Mouse (Mus musculus) kidney, embryonic 15.5 days (tissue): Measurements from ENCODE around the gene Rgs6. TPM values are rescaled to one million over a fixed set of nuclear protein-coding genes. Genes with fewer than 3 reads are reported as not detected.

Experiments
- ATAC-seq: fragments of 200-750 bp; cut with Nextera tagmentation; replicated peaks from 2 replicates; pipeline ENCODE4 v1.8.0; 2017; ENCODE audit warnings: moderate TSS enrichment; ENCODE audit not compliant: low FRiP score
- H3K27ac ChIP-seq: fragments of 300-500 bp; sonication (generic); 2 replicates; pipeline ENCODE4 v1.5.1; 2015; ENCODE audit warnings: mild to moderate bottlenecking, inconsistent platforms
- H3K27me3 ChIP-seq: fragments of 300-500 bp; sonication (generic); 2 replicates; pipeline ENCODE4 v1.6.1; 2015; ENCODE audit warnings: inconsistent platforms
- H3K36me3 ChIP-seq: fragments of 300-500 bp; sonication (generic); 2 replicates; pipeline ENCODE4 v1.6.1; 2015; ENCODE audit warnings: inconsistent platforms
- H3K4me1 ChIP-seq: fragments of 300-500 bp; sonication (generic); 2 replicates; pipeline ENCODE4 v1.6.1; 2015; ENCODE audit warnings: inconsistent platforms
- H3K4me2 ChIP-seq: fragments of 300-500 bp; sonication (generic); 2 replicates; pipeline ENCODE4 v1.6.1; 2015; ENCODE audit warnings: moderate library complexity, mild to moderate bottlenecking, inconsistent platforms
- H3K4me3 ChIP-seq: fragments of 300-500 bp; sonication (generic); replicated peaks from 2 replicates; pipeline ENCODE4 v1.5.1; 2015; ENCODE audit warnings: mild to moderate bottlenecking, inconsistent platforms
- H3K9ac ChIP-seq: fragments of 300-500 bp; sonication (generic); 2 replicates; pipeline ENCODE4 v1.6.1; 2015; ENCODE audit warnings: mild to moderate bottlenecking, inconsistent platforms
- H3K9me3 ChIP-seq: fragments of 300-500 bp; sonication (generic); replicated peaks from 2 replicates; pipeline ENCODE4 v1.6.1; 2016; ENCODE audit warnings: inconsistent platforms
- WGBS: fragments of 180-500 bp; shearing (Covaris S2); methylation state at CpG from one replicate; pipeline ENCODE4 v1.1.7; 2015; ENCODE audit warnings: mixed read lengths; 5-methylcytosine and 5-hydroxymethylcytosine counted together
- polyA plus RNA-seq: library from polyadenylated mRNA; unstranded; fragments of >200 nt; fragmentation: Nextera tagmentation; extraction: Ambion mirVana; gene quantifications from 2 replicates; pipeline ENCODE4 v1.2.1, GENCODE M21; 2015

Rgs6 gene
- polyA plus RNA-seq, 1 experiment from 2014 or later: 1.8 TPM

DNA sequence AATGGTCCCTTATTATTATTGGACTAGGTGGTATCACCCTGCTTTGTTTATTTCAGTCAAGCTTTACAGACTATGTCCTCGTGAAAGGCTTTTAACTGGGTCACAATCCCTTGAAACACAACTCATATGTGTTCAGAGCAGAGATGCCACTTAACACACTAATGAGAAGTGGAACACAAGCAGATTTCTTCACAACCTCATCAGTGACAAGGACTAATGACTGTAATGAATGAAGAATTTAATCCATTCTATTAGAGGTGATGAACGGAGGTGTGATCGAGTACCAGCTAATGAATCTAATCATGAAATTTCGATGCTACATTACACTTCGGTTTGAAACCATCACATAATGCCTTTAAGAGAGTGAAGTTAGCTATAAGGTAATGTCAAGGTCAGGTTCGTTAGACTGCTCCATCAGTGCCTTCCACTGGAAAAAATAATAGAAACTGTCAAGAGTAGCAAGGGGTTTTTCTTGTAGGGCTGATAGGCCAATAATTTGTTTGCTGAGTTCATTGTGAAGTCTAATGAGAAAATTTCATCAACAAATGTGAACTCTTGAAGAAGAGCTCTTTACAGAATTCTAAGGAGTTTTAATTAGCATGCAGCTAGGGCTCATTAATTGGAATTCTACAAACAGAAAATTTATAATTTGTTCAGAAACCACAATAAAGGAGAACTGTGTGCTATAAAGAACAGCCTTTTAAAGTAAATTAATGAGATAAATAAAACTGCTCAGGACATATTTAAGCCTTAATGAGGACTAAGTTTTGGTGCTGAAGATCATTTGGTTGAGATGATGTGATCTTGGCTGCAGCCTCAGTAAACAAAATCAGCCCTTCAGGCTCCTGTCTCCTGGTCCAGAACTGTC, 307.1 kb downstream of the Rgs6 start:
- WGBS: 88% methylated on average over 6 of the region's 6 CpGs

DNA sequence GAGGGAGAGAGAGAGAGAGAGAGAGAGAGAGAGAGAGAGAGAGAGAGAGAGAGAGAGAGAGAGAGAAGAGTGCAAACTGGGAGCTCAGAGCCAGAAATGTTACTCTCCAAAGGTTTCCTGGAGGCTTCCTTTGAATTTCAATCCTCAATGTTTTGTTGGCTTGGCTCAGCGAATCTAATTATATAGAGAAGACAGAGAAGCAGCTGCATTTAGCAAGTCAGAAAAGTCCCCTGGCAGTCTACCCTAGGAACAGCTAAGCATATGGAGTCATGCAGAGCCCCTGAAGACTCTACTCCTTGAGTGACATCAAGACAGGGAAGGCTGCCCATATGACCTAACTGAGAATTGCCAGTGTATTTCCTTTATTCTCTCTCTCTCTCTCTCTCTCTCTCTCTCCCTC, 317.7 kb downstream of the Rgs6 start:
- WGBS: 68% methylated on average over 1 of the region's 1 CpGs

More for the DNA sequence above, 307.1 kb downstream of the Rgs6 start:
- Histone ChIP-seq H3K4me1 (no peaks in the 10 kb centered on the region), H3K27ac (no peak overlapping the region), H3K9me3 (no peaks in the 10 kb centered on the region), H3K27me3 (no peaks in the 10 kb centered on the region), H3K36me3 (no peaks in the 10 kb centered on the region), H3K4me3 (no peak overlapping the region), H3K4me2 (no peak overlapping the region), H3K9ac (no peak overlapping the region)
- no peak for ATAC-seq

DNA sequence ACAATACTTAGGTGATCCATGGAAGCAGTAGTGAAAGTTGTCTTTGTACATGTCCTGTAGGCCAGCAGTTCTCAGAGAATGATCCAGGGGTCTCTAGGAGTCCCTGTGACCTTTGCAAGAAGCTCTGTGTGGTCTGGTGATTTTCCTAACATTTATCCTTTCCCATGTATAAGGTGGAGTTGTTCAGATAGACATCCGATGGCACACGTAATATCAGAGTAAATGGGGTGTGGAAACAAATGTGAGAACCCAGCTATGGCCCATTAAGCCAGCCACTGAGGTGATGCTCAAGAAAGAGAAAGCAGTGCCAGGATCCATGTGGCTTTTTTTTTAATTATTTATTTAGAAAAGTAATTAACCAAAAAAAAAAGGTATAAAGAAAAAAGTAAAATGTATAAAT, 322.8 kb downstream of the Rgs6 start:
- no peaks in the 10 kb centered on the region for H3K9me3 ChIP-seq
- ATAC-seq: peak; percentile 86
- H3K4me2 ChIP-seq: no peak overlapping the region
- H3K27me3 ChIP-seq: no peaks in the 10 kb centered on the region
- no peak overlapping the region for H3K9ac ChIP-seq
- no peak overlapping the region for H3K4me3 ChIP-seq
- no peak overlapping the region; the same call in 1 of the 2 replicates for H3K27ac ChIP-seq
- 35% methylated on average over 2 of the region's 2 CpGs for WGBS
- no peaks in the 10 kb centered on the region for H3K36me3 ChIP-seq
- H3K4me1 ChIP-seq: peaks cover 12% of the 10 kb centered on the region

More for the DNA sequence above, 317.7 kb downstream of the Rgs6 start:
- H3K4me2 ChIP-seq: no peak overlapping the region
- H3K4me3 ChIP-seq: no peak overlapping the region
- no peak for ATAC-seq
- H3K27ac ChIP-seq: no peak overlapping the region
- no peaks in the 10 kb centered on the region for H3K9me3 ChIP-seq
- H3K9ac ChIP-seq: no peak overlapping the region
- H3K27me3 ChIP-seq: no peaks in the 10 kb centered on the region
- no peaks in the 10 kb centered on the region for H3K36me3 ChIP-seq
- peaks cover 16% of the 10 kb centered on the region for H3K4me1 ChIP-seq

DNA sequence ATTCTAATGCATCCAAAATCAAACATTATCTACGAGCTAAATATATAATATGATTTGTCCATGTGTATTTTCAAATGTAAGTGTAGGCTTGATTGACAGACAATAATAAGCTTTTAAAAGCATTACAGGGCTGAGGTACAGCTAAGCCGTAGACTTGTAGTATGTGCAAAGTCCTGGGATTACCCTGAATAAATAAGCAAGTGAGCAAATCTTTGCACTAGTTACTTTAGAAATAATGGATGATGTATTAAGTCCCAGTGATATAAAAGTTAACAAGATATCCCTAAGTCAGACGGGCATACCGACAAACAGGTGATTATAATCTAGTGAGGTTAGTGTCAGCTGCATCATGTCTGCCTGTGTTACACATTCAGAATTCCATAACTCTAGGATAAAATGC, 326.0 kb downstream of the Rgs6 start:
- Histone ChIP-seq H3K36me3 (no peaks in the 10 kb centered on the region), H3K27me3 (no peaks in the 10 kb centered on the region), H3K4me2 (no peak overlapping the region), H3K4me3 (no peak overlapping the region), H3K9ac (no peak overlapping the region), H3K4me1 (peaks cover 8% of the 10 kb centered on the region), H3K9me3 (no peaks in the 10 kb centered on the region), H3K27ac (no peak overlapping the region)
- 68% methylated on average over 4 of the region's 4 CpGs for WGBS
- ATAC-seq: no peak

DNA sequence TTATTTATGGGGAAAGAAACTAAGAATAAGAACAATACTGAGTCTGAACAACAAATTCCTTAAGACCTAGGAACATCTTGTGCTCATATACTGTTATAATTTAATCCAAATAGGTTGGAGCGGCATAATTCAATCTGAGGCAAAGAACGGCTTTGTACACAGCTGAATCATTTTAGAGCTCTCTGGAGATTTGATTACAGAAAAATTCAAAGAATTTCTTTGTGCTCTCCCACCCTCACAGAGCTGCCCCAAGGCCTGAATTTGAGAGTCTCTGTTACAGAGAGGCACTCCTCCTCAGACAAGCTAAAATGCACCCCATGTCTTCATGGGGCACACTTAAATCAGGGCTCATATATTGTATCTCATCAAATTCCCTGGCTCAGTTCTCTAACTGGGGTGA, 332.1 kb downstream of the Rgs6 start:
- Histone ChIP-seq H3K36me3 (no peaks in the 10 kb centered on the region), H3K9ac (no peak overlapping the region), H3K9me3 (no peaks in the 10 kb centered on the region), H3K4me1 (peaks cover 10% of the 10 kb centered on the region), H3K4me3 (no peak overlapping the region), H3K27ac (peak overlapping the region; percentile 70), H3K27me3 (no peaks in the 10 kb centered on the region), H3K4me2 (no peak overlapping the region)
- ATAC-seq: no peak
- 36% methylated on average over 2 of the region's 2 CpGs for WGBS

DNA sequence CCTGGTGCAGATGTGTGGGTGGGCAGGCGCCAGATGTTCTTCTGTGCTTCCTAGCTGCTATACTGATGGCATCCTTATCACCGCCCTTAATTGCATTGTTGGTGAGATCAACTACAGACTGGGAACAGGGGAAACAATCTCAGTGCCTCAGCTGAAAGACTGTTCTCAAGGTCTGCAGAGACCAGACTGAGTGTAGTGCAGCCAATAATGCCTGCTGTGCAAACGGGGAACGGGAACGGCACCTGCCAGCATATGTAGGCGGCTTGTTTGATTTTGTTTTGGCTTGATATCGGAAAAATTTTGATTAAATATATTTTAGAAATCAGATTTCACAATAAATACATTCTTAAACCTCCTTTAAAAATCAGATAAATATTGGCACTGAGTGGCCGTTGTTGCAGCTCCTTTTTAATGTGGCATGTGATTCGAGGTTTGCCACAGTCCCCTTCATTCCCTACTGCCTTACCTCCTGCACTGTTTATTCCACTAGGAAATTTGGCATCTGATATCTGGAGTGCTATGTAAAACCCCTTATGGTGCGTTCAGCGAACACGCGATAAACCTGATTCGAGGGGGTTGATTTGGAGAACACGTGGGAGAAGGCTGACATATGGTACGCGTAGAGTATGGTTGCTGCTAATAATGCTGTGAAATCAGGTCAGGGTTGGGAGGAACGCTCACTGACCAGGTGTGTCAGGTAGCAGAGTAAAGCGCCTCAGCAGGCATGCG, 333.4 kb downstream of the Rgs6 start:
- WGBS: 93% methylated on average over 20 of the region's 20 CpGs
- H3K9ac ChIP-seq: no peak overlapping the region

DNA sequence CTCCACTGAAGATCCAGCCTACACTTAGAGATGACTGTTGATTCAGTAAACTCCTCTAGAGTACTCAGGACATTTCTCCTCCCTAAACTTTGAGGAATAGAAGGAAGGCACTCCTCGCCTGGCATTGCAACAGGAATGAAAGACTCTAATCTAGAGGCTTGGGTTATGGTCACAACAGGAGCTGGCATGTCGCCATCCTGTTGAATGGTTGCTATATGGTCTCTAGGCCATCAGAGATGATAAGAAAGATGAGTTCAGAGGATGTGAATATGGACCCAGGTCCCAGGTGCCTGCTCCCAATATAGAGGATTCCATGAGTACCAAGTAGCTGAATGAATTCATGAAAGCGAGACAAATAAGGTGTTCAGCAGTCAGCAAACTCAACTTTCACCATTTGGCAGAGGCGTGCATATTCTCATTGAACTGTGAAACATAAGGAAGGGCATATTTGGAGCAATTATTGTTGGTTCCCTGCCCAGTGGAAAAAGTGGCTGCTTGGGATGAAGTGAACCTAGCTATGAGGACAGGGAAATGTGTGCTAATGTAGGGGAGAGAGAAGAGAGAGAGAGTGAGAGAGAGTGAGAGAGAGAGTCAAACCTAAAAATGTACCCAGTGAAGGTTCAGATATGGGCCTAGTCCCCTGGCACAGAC, 334.9 kb downstream of the Rgs6 start:
- ATAC-seq: no peak
- Histone ChIP-seq H3K9ac (no peak overlapping the region), H3K4me3 (no peak overlapping the region), H3K27ac (no peak overlapping the region), H3K27me3 (no peaks in the 10 kb centered on the region), H3K4me1 (peaks cover 10% of the 10 kb centered on the region), H3K4me2 (no peak overlapping the region), H3K9me3 (no peaks in the 10 kb centered on the region), H3K36me3 (no peaks in the 10 kb centered on the region)
- 90% methylated on average over 4 of the region's 4 CpGs for WGBS

More for the DNA sequence above, 333.4 kb downstream of the Rgs6 start:
- Histone ChIP-seq H3K4me3 (no peak overlapping the region), H3K27me3 (no peaks in the 10 kb centered on the region), H3K4me2 (no peak overlapping the region), H3K9me3 (no peaks in the 10 kb centered on the region), H3K36me3 (no peaks in the 10 kb centered on the region), H3K4me1 (peaks cover 10% of the 10 kb centered on the region), H3K27ac (no peak overlapping the region)
- no peak for ATAC-seq

DNA sequence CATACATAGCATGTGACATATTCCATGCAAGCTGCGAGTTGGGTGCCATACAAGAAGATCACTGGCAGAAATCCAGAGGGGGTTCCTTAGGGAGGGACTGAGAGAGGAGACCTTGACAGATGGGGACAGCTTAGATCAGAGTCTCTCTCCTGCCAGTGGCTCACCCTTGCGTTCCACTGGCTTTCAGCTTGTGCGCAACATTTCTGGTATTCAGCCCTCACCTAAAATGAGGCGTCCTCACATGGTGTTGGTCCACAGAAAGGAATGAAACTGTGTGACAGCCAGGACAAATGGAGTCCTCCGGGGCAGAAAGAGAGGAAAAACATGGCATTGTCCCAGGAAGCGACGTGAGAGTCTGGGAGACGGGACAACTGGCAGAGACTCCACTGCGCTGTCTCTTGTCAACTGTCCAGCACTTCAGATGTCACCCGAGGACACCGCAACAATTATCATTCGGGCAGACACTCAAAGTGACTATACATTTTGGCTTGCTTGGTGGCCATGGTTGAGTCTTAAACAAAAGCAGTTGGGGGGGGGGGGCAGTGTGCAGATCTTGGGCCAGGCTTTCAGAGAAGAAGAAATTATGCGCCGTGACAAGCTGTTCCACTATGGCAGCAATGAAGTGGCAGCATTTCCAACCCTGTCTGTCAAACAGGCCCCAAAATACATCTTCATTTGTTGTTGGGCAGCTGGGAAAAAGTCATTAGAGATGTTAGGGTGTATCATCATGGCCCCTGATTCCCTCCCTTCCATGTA, 344.8 kb downstream of the Rgs6 start:
- Histone ChIP-seq H3K4me2 (no peak overlapping the region), H3K9me3 (no peaks in the 10 kb centered on the region), H3K27me3 (no peaks in the 10 kb centered on the region), H3K4me1 (no peaks in the 10 kb centered on the region), H3K27ac (no peak overlapping the region), H3K36me3 (no peaks in the 10 kb centered on the region), H3K4me3 (no peak overlapping the region), H3K9ac (no peak overlapping the region)
- whole genome bisulfite sequencing: 83% methylated on average over 14 of the region's 14 CpGs
- ATAC-seq: no peak

DNA sequence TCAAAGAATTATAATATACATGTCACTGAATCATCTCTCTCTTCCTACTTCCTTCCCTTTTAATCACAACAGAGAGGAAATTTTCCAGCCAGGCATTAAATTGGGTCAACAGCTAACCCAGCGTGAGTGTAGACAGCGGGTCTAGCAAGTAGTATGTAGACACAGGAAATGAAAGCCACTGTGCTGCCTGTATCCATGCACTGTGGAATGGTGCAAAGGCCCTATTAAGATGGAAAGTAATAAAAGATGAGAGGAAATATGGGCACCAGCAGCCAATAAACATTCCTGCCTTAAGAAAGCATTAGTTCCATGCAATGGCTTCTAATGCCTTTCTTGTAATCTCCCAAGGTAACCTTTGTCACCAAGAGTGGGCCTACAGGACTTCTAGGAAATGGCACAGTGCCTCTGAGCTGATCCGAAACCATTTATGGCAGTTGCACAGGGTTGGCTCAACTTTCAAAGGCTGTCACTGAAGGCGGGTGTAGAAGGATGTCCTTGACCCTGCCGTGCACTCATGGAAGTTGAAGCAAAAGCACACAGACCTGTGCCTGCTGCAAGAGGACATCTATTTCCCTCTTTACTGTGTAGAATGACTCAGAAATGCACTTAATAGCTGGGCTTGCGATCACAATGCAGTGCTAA, 347.1 kb downstream of the Rgs6 start:
- no peak for ATAC-seq
- no peaks in the 10 kb centered on the region for H3K27me3 ChIP-seq
- 58% methylated on average over 6 of the region's 6 CpGs for WGBS
- no peak overlapping the region for H3K27ac ChIP-seq
- no peaks in the 10 kb centered on the region for H3K9me3 ChIP-seq
- no peak overlapping the region for H3K9ac ChIP-seq
- H3K4me2 ChIP-seq: no peak overlapping the region
- H3K36me3 ChIP-seq: no peaks in the 10 kb centered on the region
- H3K4me1 ChIP-seq: no peaks in the 10 kb centered on the region
- no peak overlapping the region for H3K4me3 ChIP-seq

DNA sequence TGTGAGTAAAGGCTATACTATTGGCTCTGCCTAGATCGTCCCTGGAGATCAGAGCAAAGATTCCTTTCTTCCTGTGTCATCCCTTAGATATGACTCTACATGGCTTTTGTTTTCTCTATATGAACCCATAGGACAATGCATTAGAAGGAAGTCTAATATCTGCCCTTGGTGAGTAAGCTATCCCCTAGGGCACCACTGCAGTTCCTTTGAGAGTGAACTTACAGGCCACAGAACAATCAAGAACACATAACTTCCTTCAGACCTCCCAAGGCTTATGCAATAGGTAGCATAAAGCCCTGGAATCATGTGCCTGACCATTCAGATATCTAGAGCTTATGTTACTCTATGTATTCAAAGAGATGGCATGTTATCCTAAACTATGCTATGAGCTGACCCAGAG, 347.7 kb downstream of the Rgs6 start:
- no peak overlapping the region for H3K4me2 ChIP-seq
- H3K9ac ChIP-seq: no peak overlapping the region
- H3K4me3 ChIP-seq: no peak overlapping the region
- H3K9me3 ChIP-seq: no peaks in the 10 kb centered on the region
- H3K27me3 ChIP-seq: no peaks in the 10 kb centered on the region
- 89% methylated on average over 1 of the region's 1 CpGs for WGBS
- no peak for ATAC-seq
- no peaks in the 10 kb centered on the region for H3K4me1 ChIP-seq
- no peaks in the 10 kb centered on the region for H3K36me3 ChIP-seq
- H3K27ac ChIP-seq: no peak overlapping the region

DNA sequence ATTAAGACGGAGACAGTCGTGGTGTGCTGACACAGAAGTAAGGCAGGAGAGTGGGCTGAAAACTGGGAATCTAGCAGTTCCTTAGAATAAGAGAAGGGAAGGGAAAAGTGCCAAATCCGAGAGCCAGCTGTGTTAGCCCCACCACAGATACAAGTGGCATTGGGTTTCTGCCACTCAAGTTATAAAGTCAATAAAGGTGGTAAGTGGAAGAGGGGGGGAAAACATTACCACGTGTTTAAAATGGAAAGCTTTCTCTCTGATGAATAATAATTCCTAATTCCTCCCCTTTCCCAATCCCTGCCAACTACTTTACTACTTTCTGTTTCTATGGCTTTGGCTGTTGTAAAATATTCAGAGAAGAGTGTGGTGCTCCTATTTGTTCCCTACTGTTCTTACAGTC, 352.4 kb downstream of the Rgs6 start:
- Histone ChIP-seq H3K4me1 (no peaks in the 10 kb centered on the region), H3K36me3 (no peaks in the 10 kb centered on the region), H3K4me2 (no peak overlapping the region), H3K27me3 (no peaks in the 10 kb centered on the region), H3K9ac (no peak overlapping the region), H3K4me3 (no peak overlapping the region), H3K27ac (no peak overlapping the region), H3K9me3 (no peaks in the 10 kb centered on the region)
- WGBS: 66% methylated on average over 4 of the region's 4 CpGs
- ATAC-seq: no peak
